Mouse (Mus musculus) forebrain, embryonic 15.5 days (tissue): Measurements from ENCODE around the gene Rprm. TPM values are rescaled to one million over a fixed set of nuclear protein-coding genes. Genes with fewer than 3 reads are reported as not detected.

Experiments used
- ATAC-seq: fragments of 200-750 bp; cut with Nextera tagmentation; replicated peaks from 2 replicates; pipeline ENCODE4 v1.8.0; 2017; ENCODE audit warnings: mild to moderate bottlenecking, moderate TSS enrichment, moderate library complexity
- H3K27ac ChIP-seq: fragments of 300-500 bp; sonication (generic); replicated peaks from 2 replicates; pipeline ENCODE4 v1.5.1; 2015; ENCODE audit warnings: mild to moderate bottlenecking, inconsistent platforms
- H3K27me3 ChIP-seq: fragments of 300-500 bp; sonication (generic); 2 replicates; pipeline ENCODE4 v1.6.1; 2015; ENCODE audit warnings: inconsistent platforms
- H3K36me3 ChIP-seq: fragments of 300-500 bp; sonication (generic); 2 replicates; pipeline ENCODE4 v1.6.1; 2015; ENCODE audit warnings: mild to moderate bottlenecking, inconsistent platforms
- H3K4me1 ChIP-seq: fragments of 300-500 bp; sonication (generic); 2 replicates; pipeline ENCODE4 v1.6.1; 2015; ENCODE audit warnings: inconsistent platforms
- H3K4me2 ChIP-seq: fragments of 300-500 bp; sonication (generic); replicated peaks from 2 replicates; pipeline ENCODE4 v1.6.1; 2015; ENCODE audit warnings: mild to moderate bottlenecking, inconsistent platforms
- H3K4me3 ChIP-seq: fragments of 300-500 bp; sonication (generic); 2 replicates; pipeline ENCODE4 v1.5.1; 2015; ENCODE audit warnings: mild to moderate bottlenecking, inconsistent platforms
- H3K9ac ChIP-seq: fragments of 300-500 bp; sonication (generic); replicated peaks from 2 replicates; pipeline ENCODE4 v1.6.1; 2015; ENCODE audit warnings: mild to moderate bottlenecking, inconsistent platforms
- H3K9me3 ChIP-seq: fragments of 300-500 bp; sonication (generic); 2 replicates; pipeline ENCODE4 v1.6.1; 2016; ENCODE audit warnings: inconsistent platforms
- WGBS: fragments of 180-500 bp; shearing (Covaris S2); methylation state at CpG from one replicate; pipeline ENCODE4 v1.1.7; 2015; ENCODE audit warnings: mixed read lengths; 5-methylcytosine and 5-hydroxymethylcytosine counted together
- polyA plus RNA-seq: library from polyadenylated mRNA; unstranded; fragments of >200 nt; fragmentation: Nextera tagmentation; extraction: Ambion mirVana; gene quantifications from 2 replicates; pipeline ENCODE4 v1.2.1, GENCODE M21; 2015

Rprm gene
- polyA plus RNA-seq, 1 experiment from 2014 or later = 258 TPM

- ATAC-seq = 0 out of 2 replicates have a peak, but pooled peaks have one; percentile 13
- H3K36me3 ChIP-seq = no peaks in the 10 kb centered on the region
- no peak overlapping the region for H3K27ac ChIP-seq
- no peak overlapping the region for H3K4me3 ChIP-seq
- 69% methylated on average over 1 of the region's 1 CpGs for WGBS
- no peaks in the 10 kb centered on the region for H3K9me3 ChIP-seq
- H3K9ac ChIP-seq = no peak overlapping the region
- H3K4me2 ChIP-seq = no peak overlapping the region
- H3K27me3 ChIP-seq = no peaks in the 10 kb centered on the region
- H3K4me1 ChIP-seq = no peaks in the 10 kb centered on the region
Observed at GRCm38 (mm10) chr2:54071526-54071925, 13.8 kb downstream of the Rprm start.

- no peaks in the 10 kb centered on the region for H3K36me3 ChIP-seq
- no peak for ATAC-seq
Observed at GRCm38 (mm10) chr2:54062421-54062820, 22.9 kb downstream of the Rprm start.

GRCm38 (mm10) chr2:54061039-54061438, 24.3 kb downstream of the Rprm start:
- no peaks in the 10 kb centered on the region for H3K4me1 ChIP-seq
- no peaks in the 10 kb centered on the region for H3K9me3 ChIP-seq
- no peak overlapping the region for H3K27ac ChIP-seq
- ATAC-seq = no peak
- H3K27me3 ChIP-seq = no peaks in the 10 kb centered on the region
- H3K4me2 ChIP-seq = no peak overlapping the region
- H3K9ac ChIP-seq = no peak overlapping the region
- H3K36me3 ChIP-seq = no peaks in the 10 kb centered on the region
- H3K4me3 ChIP-seq = no peak overlapping the region

More at GRCm38 (mm10) chr2:54062421-54062820, 22.9 kb downstream of the Rprm start:
- no peaks in the 10 kb centered on the region for H3K27me3 ChIP-seq
- no peak overlapping the region for H3K4me3 ChIP-seq
- no peaks in the 10 kb centered on the region for H3K9me3 ChIP-seq
- no peak overlapping the region for H3K4me2 ChIP-seq
- WGBS = 18% methylated on average over 1 of the region's 1 CpGs
- H3K4me1 ChIP-seq = no peaks in the 10 kb centered on the region
- H3K9ac ChIP-seq = no peak overlapping the region
- H3K27ac ChIP-seq = no peak overlapping the region
